Comparison of ENCODE assay signal across 9 mouse cellular contexts in the genomic region with DNA sequence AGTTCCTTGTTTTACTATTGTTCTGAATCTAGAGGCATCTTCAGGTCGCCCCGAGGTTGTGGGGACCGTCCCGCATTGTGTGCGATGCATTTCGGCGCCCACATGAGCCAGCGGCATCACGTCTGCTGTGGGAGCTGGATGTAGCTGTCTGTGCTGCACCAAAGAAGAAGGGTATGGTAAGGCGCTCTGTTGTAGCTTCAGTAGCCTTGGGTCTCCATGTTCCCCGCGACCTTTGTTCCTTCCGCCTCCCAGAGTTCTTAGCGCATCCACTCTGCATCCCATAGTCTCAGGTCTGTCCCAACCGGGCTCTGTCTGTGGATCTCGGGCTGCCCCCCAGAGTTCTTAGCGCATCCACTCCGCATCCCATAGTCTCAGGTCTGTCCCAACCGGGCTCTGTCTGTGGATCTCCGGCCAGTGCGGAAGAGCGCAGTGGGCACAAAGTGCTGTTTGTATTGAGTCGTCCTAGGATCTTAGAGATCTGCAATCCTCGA. TPM values are rescaled to one million over a fixed set of nuclear protein-coding genes. Genes with fewer than 3 reads are reported as not detected.
A peak's percentile ranks its signal among the peaks of the same experiment; 100 is the strongest.
DNase-seq lines count a peak whose midpoint lies in the region; ATAC-seq lines count a peak whose summit lies in the region.
"Had no signal": no experiment of that assay in that cellular context is flagged by ENCODE, and none has a peak within 500 bp of the region (broad histone marks: within the 10 kb centered on the region; RNA-seq: fewer than 3 reads in every experiment).

No protein-coding gene starts in this region.

- no peaks in the 10 kb centered on the region for H3K36me3 ChIP-seq in forebrain, embryonic 15.5 days
- no peaks in the 10 kb centered on the region for H3K36me3 ChIP-seq in limb, embryonic 15.5 days
- H3K36me3 ChIP-seq in stomach, embryonic 14.5 days (ENCODE audit: control insufficient read depth, insufficient read depth, low read length), result no peaks in the 10 kb centered on the region

- DNase-seq in retina, postnatal 1 day, result peak; percentile 46
- DNase-seq in retina, embryonic 14.5 days (ENCODE audit: low spot score), result no peak
- DNase-seq in layer of hippocampus, postnatal 10 days (ENCODE audit: low spot score in 2 of 2), result no peak
- DNase-seq in kidney, adult 9 months, result no peak
- no peak for DNase-seq in urinary bladder, postnatal 14 days (ENCODE audit: low spot score)

- H3K27ac ChIP-seq in forebrain, embryonic 15.5 days (replicated peaks), result no peak overlapping the region
- no peak overlapping the region for H3K27ac ChIP-seq in limb, embryonic 15.5 days
- H3K27ac ChIP-seq in stomach, embryonic 14.5 days (ENCODE audit: low read length), result no peak overlapping the region

- H3K9me3 ChIP-seq in forebrain, embryonic 15.5 days, result no peaks in the 10 kb centered on the region
- no peaks in the 10 kb centered on the region for H3K9me3 ChIP-seq in limb, embryonic 15.5 days
- H3K9me3 ChIP-seq in stomach, embryonic 14.5 days (ENCODE audit: control insufficient read depth, low read depth, low read length), result no peaks in the 10 kb centered on the region

- no peaks in the 10 kb centered on the region; the same call in 1 of the 2 replicates for H3K27me3 ChIP-seq in forebrain, embryonic 15.5 days
- H3K27me3 ChIP-seq in limb, embryonic 15.5 days, result 0 out of 2 replicates have a peak, but pooled peaks cover 3% of the 10 kb centered on the region
- no peaks in the 10 kb centered on the region for H3K27me3 ChIP-seq in stomach, embryonic 14.5 days (ENCODE audit: control insufficient read depth, insufficient read depth, low read length)

- peaks cover 5% of the 10 kb centered on the region; the same call in 1 of the 2 replicates for H3K4me1 ChIP-seq in forebrain, embryonic 15.5 days
- peaks cover 5% of the 10 kb centered on the region; the same call in 1 of the 2 replicates for H3K4me1 ChIP-seq in limb, embryonic 15.5 days
- H3K4me1 ChIP-seq in stomach, embryonic 14.5 days (ENCODE audit: control insufficient read depth, insufficient read depth, low read length), result no peaks in the 10 kb centered on the region

- H3K9ac ChIP-seq in forebrain, embryonic 15.5 days (replicated peaks), result peak overlapping the region; percentile 40
- no peak overlapping the region for H3K9ac ChIP-seq in limb, embryonic 15.5 days
- H3K9ac ChIP-seq in stomach, embryonic 14.5 days (replicated peaks; ENCODE audit: low read depth, low read length), result no peak overlapping the region

- peak overlapping the region; percentile 34 for H3K4me3 ChIP-seq in forebrain, embryonic 15.5 days
- peak overlapping the region; percentile 24 for H3K4me3 ChIP-seq in limb, embryonic 15.5 days
- peak overlapping the region; percentile 15 for H3K4me3 ChIP-seq in stomach, embryonic 14.5 days (ENCODE audit: low read depth, low read length)
- H3K4me3 ChIP-seq: myocyte had no signal

- 37% methylated on average over 24 of the region's 24 CpGs for WGBS in forebrain, embryonic 15.5 days
- 41% methylated on average over 24 of the region's 24 CpGs for WGBS in limb, embryonic 15.5 days
- WGBS in stomach, embryonic 14.5 days, result 34% methylated on average over 24 of the region's 24 CpGs

- H3K4me2 ChIP-seq in forebrain, embryonic 15.5 days (replicated peaks), result peak overlapping the region; percentile 53
- peak overlapping the region; percentile 40 for H3K4me2 ChIP-seq in limb, embryonic 15.5 days
- peak overlapping the region; percentile 44 for H3K4me2 ChIP-seq in stomach, embryonic 14.5 days (replicated peaks; ENCODE audit: low read depth, low read length)

- peak; percentile 11; the same call in 1 of the 2 replicates for ATAC-seq in forebrain, embryonic 15.5 days (replicated peaks)
- ATAC-seq in limb, embryonic 15.5 days (ENCODE audit: insufficient number of reproducible peaks, low FRiP score, low TSS enrichment, low read depth), result no peak
- no peak for ATAC-seq in stomach, embryonic 14.5 days (ENCODE audit: insufficient number of reproducible peaks, insufficient read depth, low FRiP score, low read depth)

RNA-seq across cellular contexts. Expression of a gene that starts 26.6 kb away (rescaled TPM):
- 49.6 and 52.4 TPM in 2 replicates for polyA plus RNA-seq in forebrain, embryonic 15.5 days (2015; fragmentation: Nextera tagmentation; extraction: Ambion mirVana)
- polyA plus RNA-seq in limb, embryonic 15.5 days (2015; fragmentation: Nextera tagmentation; extraction: Ambion mirVana), result 30.8 and 34.2 TPM in 2 replicates
- polyA plus RNA-seq in stomach, embryonic 14.5 days (2014; fragmentation: Nextera tagmentation; extraction: Ambion mirVana), result 28.0 and 28.3 TPM in 2 replicates
- total RNA-seq in layer of hippocampus, postnatal 10 days (2021), result 10 to 100 TPM; 38.7 to 39.0 TPM

RNA-seq across cellular contexts. Expression of a gene that starts 56.9 kb away (rescaled TPM):
- not detected in 2 replicates for polyA plus RNA-seq in forebrain, embryonic 15.5 days (2015; fragmentation: Nextera tagmentation; extraction: Ambion mirVana)
- not detected in 2 replicates for polyA plus RNA-seq in limb, embryonic 15.5 days (2015; fragmentation: Nextera tagmentation; extraction: Ambion mirVana)
- polyA plus RNA-seq in stomach, embryonic 14.5 days (2014; fragmentation: Nextera tagmentation; extraction: Ambion mirVana), result not detected in 2 replicates
- not detected for total RNA-seq in layer of hippocampus, postnatal 10 days (2021)
- polyA plus RNA-seq: myocyte had no signal
